Mouse (Mus musculus) cerebellum, adult 11 months (tissue): ENCODE data around the gene Cant1.

Experiments used
- DNase-seq: peaks from one replicate; pipeline ENCODE4 v3.0.0; 2022

The Cant1 gene

DNA sequence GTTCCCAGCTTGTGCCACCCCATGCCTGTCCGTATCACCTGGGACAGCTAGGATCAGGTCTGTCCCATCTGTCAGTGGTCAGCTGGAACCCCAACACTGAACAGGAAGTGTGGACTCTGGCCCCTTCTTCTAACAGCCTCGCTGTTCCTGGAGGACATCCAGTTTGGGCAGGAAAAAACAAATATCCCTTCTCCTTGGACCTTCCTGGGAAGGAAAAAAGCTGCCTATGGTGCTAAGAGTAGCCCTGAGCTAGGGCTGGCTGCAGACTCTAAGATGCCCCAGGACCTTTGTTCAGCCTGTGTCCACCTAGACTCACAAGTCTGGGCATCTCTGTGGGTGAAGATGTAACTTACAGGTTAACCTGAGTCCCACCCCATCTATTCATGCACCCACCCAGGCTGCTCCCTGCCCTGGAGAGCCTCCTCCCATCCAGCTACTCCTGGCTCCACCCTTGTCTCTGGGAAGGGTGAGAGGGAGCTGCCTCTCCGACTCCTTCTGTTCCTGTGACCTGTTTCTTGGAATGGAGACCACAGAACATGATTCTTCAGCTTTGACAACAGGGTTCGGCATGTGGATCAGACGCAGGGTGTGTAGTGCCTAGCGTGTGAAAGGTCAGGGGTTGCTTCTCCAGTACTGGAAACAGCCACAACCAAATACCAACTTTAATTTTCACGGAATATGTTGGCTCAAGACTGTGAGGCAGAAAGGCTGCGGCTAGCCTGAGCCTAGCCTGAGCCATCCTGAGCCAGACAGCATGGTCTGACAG is 10.2 kb upstream of the Cant1 start:
- no peak for DNase-seq

DNA sequence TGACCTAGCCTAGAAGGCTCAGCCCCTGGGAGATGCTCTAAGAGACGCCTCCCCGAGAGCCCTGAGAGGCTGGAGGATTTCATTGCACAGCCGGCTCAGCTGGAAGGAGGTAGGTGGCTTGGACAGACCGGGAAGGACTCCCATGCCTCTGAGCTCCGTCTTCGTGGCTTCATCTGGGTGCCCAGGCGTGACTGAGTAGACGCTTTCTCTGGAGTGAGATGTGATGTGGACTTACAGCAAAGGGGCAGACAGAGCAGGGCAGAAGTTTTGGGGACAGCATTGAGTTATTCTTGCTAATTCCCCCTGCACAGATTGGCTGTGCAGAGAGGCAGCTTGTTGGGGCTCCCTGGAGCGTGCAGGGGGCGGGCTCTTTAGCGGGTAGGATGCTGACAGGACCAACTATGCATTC is 9.6 kb upstream of the Cant1 start:
- DNase-seq: no peak

DNA sequence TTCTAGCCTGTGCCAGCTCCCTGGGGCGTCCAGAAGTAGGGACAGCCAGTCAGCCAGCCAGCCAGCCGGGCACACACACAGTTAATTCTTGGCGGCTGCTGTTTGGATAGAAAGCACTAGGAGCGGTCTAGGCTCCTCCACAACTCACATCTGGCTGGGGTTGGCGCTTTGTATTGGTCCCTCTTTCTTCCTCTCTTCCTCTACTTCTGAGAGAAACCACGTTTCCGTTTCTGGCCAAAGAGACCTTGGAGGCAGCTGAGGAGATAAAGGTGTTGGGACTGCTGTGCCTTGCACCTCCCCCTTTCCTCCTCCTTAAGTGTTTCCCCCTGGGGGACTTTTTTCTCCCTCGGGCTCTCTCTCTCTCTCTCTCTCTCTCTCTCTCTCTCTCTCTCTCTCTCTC is 9.1 kb upstream of the Cant1 start, which contains the start of gene C1qtnf1:
Gene C1qtnf1, plus strand, starts transcription at position 218 of the 400 bp plus-strand sequence.
- no peak for DNase-seq

DNA sequence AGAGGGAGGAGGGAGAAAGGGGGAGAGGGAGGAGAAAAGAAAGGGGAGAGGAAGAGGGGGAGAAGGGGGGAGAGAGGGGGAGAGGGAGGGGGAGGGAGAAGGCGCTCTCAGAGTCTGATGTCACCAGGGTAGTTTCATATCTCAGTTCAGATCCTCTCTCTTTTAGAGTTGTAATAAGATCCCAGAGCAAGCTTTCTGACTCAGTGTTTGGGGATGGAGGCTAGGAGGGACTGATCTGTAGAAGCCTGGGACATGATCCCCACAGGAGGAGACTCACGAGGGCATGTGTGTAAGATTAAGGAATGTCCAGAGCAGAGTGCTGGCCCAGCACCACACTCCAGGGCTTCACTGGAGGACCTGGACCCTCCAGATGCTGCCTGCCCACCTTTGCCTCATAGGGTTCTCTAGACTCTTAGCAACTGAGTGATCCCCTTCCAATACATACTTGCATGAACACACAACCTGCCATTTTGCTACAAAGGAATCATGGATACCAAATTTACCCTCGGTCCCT is 8.4 kb upstream of the Cant1 start:
- no peak for DNase-seq

DNA sequence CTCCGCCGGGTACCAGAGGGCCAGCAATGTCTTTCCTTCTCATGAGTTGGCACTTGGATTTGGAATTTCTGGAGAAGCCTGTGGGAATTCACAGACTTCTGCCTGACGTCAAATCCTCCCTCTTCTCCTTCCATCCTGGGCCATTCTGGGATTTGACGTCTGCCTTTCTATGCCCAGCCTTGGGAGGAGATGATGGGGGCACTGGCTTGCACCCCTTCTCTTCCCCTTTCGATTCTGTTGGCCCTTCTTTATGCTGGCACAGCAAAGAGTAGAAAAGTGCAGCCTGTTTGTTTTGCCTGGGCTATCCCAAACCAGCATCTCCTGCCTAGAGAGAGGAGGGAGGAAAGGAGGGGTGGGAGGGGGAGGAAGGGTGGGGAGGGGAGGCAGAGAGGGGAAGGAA is 7.9 kb upstream of the Cant1 start:
- DNase-seq: no peak

DNA sequence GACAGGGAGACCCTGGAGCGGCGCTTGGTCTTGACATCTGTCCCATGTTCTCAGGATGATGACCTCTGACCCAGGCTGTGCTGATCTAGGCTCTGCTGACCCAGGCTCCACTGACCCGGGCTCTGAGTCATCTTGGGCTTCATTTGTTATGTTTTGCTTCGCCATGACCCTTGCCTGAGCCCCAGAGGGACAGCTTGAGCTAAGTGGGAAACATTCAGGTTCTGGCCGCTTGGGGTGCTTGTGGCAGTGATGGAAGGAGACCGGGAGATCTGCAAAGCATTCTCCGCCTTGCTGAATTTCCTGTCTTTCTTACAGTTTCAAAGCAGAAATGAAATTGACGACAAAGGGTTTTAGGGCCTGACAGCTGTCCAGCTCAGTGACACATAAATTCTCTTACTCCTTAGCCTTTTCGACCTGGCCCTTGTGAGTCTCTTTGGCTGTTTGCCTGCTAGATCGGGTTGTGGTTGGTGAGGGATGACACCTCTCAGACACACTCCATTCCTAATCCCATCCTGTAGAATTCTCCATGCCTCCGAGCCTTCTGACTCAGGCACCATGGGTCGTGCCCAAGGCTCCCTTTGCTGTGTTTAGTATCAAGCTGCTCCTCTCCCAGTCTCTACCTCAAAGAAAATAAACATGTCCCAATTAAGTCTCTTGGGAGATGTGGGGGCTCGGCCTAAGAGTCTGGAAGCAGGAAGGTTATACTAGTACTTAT is 5.9 kb upstream of the Cant1 start:
- DNase-seq: no peak

DNA sequence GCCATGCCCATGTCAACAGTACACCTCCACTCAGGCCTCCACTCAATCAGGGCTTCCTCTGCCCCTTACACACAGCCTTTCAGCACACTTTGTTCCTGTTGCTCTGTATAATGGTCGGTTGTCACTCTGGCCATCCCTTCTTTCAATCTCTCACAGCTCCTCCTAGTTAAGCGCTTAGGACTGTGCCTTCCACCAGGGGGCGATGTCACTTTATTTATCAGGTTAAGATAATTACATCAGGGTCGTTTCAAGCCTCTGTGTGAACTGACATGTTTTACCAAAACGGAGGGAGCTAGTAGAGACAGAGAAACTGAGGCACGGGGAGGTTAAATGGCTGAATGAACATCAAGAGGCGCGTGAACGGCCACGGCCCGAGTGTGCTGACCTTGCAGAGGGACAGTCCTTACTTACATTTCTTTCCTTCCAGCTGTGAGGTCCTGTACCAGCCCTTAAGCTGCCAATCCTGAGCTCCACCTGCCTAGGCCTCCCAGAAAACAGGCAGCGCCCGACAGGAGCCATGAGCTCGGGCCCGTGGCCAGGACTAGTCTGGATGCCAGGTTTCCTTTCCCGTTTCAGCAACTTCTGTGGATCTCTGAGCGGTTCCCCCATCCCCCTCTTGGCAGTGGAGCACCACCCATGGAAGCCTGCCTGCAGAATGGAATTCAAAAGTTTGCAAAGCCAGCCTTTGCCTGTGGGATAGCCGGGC is 4.5 kb upstream of the Cant1 start:
- DNase-seq: peak; percentile 66

DNA sequence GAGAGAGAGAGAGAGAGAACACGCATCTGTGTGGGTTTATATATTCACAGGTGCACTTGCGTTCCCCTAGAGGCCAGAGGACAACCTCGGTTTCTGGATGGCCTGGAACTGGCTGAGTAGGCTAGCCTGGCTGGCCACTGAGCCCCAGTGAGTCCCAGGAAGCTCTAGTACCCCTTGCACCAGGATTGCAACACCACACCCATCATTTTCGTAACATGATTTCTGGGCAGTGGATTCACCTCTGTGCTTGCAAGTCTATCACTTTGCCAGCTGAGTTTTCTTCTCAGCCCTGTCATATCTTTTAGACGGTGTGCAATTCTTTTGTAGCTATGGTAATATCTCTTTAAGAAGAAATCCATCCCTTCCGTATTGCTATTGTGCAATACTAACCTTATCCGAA is 1.4 kb upstream of the Cant1 start:
- no peak for DNase-seq

DNA sequence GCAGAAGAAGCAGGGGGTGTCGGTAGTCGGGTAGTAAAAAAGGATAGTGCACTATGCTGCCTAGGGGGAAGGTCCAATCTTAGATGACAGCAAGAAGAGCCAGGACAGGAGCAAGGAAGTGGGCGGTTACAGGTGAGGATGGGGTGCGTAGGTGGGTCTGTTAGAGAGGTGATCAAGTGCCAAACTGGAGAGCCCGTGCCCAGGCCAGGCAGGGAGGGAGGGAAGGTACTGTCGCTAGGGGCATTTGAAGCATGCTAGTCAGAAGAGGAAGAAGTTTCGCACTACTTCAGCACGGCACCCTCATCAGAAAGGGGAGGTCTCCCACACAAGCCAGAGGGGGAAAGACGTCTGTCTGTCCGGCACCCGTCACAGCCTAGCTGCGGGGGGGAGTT is 448 bp downstream of the Cant1 start:
- DNase-seq: no peak

DNA sequence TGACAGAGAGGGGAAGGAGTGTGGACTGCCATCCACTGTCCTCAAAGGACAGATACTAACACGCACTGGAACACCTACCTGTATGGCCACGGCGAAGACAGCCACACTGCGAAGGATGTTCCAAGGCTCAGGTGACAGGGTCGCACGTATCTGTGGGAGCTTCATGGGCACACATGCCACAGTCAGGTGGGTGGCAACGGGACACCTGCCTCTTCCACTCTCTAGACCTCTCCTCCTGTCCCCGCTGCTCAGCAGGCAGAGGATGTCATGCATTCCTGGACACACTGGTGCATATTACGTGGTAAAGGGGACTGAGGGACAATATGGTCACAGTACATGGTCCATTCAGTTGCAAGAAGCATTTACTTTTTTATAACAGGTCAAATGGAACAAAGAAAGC is 1.4 kb downstream of the Cant1 start:
- no peak for DNase-seq

DNA sequence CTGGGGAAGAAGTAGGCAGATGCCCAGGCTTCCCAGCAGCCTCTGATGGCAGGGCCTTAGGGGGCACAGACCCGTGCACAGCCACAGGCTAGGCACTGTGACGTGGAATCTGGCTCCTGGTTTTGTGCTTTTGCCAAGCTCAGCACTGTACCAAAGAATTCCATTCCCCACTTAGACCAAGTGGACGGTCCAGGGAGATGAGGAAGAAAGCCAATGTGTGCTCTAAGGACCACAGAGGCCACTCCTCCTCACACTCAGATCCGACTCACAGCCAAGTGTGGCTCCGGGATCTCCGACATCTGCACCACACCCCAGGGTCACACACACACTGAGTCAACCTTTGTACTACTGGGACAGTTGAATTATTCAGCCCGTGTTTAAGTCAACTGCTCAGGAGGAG is 2.8 kb downstream of the Cant1 start:
- no peak for DNase-seq

DNA sequence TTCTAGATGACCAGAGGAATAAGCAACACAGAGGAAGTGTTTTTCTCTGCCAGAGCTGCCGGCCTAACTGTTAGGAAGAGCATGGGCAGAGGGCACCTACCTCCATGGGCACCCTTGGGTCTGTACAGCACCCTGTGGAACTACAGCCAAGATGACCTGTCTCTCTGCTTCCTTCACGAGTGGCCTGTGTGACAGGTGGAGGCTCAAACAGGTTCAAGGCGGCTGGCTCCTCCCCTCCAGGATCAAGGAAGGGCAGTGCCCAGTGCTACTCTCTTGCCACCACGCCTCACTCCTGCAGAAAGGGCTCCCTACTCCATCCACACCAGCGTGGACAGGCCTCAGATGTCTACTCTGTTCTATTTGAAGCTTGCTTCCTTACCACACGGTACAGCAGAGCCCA is 3.3 kb downstream of the Cant1 start:
- no peak for DNase-seq

DNA sequence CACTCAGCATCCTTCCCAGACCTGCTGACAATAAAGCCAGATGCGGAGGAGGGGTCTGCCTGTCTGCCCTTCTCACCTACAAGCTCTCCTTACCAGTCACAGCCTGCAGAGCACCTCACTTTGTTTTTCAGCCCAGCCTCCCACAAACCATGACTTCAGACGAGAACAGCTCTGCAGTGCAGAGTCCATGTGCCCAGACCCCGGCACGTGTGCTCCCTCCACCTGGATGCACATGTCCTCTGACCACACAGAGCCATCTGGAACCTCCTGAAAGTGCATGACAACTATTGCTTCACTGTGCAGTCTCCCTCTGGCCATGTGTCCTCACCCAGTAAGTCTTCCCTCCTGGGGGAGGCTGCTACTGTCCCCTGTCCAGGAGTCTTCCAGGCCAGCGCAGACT is 4.6 kb downstream of the Cant1 start:
- no peak for DNase-seq

DNA sequence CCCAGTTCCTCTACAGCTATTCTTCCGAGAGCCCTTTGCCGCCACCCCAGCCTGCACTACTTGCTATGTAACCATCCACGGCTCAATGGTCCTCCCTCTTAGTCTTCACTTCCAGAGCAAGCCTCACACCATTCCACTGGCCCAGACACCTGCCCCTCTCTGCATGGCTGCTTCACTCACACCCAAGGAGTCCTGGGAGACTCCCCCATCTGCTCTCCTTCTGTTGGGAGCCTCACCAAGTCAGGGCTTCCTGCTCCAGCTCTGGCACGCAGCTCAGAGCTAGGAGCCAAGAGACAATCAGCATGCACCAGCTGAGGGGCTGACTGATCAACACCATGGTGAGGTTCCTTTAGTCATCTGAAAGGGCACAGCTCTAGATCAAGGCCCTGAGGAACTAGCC is 5.8 kb downstream of the Cant1 start:
- DNase-seq: no peak

DNA sequence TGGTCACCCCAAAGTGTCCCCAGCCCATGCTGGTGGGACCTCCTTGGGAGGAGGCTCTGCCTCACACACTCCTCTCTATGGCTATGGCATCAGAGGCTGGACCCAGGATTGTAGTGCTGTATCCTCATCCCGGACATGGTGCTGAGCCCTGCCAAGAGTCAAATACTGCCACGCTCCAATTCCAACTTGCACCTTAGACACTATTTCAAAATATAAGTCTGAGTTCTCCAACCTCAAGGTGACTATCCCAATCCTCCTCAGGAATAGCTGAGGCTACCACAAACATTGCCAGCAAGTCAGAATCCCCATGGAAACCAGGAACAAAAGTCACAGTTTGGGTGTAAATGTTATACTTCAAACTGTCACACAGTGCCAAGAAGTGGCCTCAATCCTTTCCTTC is 6.3 kb downstream of the Cant1 start:
- no peak for DNase-seq

DNA sequence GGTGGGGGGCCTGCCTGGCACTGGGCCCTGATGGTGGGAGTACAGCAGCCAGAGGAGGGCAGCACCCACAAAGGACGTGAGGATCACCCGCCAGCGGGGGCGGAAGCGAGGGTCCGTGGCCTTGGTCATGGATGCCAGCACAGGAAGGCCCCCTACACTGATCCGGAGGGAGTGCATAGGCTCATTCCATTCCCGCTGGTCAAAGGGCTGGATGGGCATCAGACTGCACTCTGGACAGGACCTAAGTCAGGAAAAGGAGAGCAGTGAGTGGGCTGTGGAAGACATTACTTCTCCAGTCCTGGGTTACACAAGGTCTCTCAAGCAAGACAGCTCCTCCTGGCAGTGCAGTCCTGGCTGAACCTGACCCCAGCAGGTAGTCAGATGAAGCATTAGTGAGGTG is 7.6 kb downstream of the Cant1 start:
- DNase-seq: no peak

DNA sequence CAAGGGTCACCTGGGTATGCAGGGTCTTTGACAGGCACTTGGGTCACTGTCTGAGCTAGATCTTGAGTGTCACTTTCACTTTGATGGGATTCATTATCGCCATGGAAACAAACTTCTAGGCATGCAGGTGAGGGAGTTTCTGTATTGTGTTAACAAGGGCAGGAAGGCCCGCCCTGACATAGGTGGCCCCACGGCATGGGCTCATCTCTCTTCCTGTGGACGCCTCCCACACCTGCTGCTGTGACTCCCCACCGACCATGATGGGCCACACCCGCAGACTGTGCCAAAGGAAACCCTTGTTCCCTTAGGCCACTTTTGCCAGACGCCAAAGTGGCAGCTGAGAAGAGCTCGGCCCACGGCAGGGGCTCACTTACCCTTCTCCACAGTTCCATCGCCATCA is 8.4 kb downstream of the Cant1 start:
- no peak for DNase-seq

DNA sequence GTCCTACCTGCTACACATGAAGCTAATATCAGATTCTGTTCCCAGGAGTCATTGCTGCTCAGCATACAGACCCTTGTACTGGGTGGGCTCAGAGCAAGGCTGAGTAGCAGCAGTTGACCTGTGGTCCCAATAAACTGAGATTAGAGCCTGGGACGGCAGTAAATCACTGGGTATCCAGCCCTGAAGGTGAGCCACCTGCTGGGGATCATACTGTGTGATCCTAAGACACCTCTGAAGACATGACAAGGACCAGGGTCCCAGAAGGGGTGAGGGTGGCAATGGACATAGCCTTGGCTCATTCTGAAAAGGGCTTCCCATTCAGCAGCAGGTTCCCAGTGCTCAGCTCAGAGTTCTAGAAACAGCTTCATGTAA is 8.8 kb downstream of the Cant1 start:
- no peak for DNase-seq

DNA sequence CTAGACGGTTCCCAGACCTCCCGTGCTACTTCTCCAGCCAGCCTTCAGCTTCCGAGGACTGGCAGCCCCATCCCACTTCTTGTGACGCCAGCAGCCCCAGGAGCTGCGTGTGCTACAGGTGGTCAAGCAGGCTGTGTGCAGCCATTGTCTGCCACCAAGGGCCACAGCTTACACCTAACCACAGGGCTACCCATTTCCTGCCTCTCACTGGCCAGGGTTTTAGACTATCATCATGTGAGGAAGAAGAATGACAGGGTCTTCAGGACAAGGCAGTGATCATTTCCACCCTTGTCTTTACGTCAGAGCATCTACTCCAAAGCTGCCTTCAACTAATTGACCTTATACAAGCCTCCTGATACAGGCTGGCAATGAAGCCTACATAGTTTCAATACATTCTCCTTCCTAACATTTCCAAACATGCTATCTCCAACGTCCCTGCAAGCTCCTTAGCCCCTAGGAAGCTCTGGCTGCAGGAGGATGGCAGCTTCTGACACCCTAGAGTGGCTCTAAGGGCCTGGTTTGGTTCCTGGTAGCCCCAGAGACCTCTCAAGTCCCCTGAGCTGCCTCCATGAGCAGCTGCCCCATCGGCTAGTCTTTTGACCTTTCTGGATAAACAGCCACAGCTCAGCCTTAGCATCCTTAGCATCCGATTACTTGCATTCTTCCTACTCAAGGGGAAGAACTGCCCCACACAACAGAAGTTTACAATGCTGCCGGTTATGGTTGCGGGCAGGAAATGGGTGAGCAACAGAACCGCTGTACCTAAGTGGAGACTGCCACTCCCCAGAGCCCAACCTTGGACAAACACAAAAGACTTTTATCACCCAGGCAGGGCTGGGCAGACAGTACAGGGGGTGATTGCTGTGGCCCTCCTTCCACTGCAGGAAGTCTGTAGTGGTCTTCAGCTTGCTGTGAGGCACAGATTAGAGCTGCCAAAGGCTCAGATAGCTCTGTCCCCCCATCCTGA is 9.5 kb downstream of the Cant1 start:
- no peak for DNase-seq

DNA sequence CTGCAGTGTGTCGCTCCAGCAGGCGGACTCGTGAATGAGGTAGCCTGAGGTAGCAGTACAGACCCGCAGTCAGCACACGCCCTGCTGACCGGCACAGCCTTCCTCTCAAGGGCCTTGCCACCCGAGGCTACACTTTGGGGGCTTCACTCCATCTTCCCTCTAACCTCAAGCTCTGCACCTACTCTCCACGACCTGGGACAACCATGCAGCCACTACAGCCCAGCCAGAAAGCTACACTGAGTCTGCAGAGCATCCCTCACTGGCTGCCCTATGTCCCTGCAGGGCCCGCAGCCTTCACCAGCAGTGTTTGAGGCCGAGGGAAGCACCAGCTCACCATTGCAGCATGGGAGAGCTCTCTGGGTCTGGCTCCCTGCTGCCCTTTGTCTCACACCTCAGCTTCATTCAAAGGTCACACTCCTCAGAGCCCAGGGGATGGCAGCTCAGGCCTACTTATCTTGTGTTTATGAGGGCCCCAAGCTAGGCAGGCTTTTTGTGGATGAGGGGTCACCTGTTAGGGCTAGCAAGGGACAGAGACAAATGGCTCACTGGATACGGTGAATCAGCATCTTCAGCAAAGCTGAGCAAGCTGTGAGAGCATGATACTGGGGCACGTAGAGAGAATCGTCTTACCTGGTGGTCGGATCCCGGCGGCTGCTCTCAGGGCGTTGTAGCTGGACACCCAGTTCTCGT is 10.7 kb downstream of the Cant1 start:
- DNase-seq: no peak

DNA sequence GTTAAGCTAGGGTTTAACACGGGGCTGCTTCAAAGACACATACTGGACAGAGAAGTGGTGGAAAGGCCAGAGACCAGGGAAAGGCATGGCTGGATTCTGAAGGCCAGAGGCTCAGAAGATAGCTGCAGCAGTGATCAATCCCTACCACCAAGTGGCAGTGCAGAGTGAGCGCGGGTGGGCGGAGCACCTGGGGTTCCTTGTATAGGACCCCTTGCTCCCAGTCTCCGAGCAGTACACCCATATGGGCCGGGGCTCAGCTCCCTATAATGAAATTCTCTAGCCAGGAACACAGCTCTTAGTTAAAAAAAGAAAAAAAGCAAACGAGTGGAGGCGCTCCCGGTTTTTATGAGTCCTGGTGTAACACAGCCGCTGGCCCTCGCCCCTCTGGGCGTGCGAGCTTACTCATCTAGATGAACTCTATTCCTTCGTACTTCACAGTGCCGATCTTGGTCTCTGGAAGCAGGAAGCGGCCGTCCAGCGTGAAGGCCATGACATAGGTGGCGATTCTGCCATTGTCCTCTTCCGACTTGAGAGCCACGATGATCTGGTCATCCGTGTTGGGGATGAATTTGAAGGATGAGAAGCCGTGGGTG is 11.5 kb downstream of the Cant1 start:
- DNase-seq: peak; percentile 42

DNA sequence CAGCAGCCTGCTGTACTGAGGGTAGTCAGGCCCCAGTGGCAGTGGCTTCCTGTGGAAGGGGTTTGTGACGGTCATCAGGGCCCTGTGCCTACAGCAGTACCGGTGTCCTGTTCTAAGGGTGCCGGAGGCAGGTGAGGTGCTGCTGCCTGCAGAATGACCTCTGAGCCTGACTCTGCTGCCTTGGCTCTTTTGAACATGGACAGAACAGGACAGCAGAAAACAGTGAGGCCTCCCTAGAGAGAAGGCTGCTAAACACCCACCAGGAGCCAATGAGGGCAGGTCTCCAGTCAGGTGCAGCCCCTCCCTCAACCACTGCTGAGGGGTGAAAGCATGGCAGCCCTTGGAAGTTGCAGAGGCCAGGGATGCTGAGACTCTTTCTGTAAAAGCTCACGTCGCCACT is 12.4 kb downstream of the Cant1 start:
- DNase-seq: peak; percentile 7
